Mouse (Mus musculus) frontal cortex, postnatal 25 days (tissue): ENCODE data around the gene Elavl2.

Experiments used
- DNase-seq, 2 experiments: peaks; one replicate each; pipeline ENCODE4 v3.0.0; 2022; ENCODE audit warnings: low spot score in 2 of 2

Elavl2 gene

DNA sequence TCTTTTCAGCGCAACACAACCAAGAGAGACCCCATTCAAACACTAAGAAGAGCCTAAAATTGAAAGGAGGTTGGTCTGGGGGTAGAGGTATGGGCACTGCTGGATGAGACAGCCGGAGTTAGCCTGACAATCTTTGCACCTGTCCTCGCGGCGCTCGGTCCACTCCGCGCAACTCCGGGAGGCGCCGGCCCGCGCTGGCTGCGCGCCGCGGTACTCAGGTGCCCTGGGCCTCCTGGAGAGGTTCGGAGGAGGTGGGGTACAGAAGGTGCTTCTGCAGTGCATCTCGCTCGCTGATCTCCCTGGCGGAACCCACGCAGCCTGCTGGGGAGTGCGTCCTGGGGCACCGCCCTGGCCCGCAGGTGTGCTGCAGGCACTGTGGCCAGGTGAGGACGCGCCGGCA is at the start of gene Elavl2:
Gene Elavl2 (minus strand): TSS at position 363 of the 400 bp plus-strand sequence.
- DNase-seq = peak in 1 of 2 experiments; percentile 4

DNA sequence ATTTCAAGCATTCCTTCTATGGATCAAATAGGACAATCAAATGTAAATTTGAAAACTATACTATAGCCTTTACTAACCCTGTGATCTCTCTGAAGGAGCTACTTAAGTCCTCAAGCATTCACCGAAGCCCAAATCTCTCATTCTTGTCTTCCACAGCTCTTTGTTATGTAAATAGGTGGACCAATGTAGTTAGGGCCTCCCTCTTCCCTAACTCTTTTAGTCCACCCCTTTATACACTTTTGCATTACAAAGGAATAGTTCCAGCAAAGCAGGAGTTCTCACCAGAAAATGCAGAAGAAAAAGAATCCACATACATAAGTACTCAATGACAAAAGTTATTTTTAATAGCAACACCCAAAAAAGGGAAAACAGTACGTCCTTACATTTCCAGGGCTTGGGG is 47.3 kb upstream of the Elavl2 start:
- no peak for DNase-seq

DNA sequence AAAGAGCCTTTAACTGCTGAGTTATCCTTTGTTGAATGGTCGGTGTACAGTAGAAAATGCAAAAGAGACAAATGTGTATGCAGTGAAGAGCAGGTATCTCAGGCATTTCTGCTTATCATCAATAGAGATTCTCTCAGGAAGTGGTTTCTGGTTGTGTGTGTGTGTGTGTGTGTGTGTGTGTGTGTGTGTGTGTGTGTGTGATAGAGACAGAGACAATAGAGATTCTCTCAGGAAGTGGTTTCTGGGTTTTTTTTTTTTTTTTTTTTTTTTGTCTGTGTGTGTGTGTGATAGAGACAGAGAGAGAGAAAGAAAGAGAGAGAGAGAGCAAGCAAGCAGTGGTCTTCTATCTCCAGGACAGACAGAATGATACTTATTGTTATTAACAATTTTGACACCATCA is 15.0 kb upstream of the Elavl2 start:
- no peak for DNase-seq

GRCm38 (mm10) chr4:91405047-91405446 is 4.5 kb upstream of the Elavl2 start:
- no peak for DNase-seq

- peak in 1 of 2 experiments; percentile 5 for DNase-seq
Measured at GRCm38 (mm10) chr4:91399510-91400196, 932 bp downstream of the Elavl2 start.

- no peak for DNase-seq
Measured at GRCm38 (mm10) chr4:91391987-91392598, 8.5 kb downstream of the Elavl2 start.

DNA sequence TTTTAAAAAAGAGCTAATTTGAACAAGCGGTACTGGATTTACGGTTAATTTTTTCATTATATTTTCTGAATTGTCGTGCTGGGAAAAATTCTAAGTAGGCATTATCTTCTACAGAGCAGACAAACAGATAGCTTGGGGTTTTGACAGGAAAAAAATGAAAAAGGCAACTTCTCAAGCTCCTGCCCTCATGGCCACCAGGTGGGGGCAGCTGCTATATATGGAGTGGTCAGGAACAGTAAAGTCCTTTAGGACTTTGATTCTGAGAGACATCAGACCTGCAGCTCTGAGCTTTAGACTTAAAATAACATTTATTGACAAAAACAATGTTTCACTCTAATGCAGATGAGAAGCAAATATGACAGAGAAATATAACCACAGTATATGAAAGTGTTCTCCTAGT is 12.9 kb downstream of the Elavl2 start:
- no peak for DNase-seq

- no peak for DNase-seq
Measured at GRCm38 (mm10) chr4:91381201-91381627, 19.4 kb downstream of the Elavl2 start.

DNA sequence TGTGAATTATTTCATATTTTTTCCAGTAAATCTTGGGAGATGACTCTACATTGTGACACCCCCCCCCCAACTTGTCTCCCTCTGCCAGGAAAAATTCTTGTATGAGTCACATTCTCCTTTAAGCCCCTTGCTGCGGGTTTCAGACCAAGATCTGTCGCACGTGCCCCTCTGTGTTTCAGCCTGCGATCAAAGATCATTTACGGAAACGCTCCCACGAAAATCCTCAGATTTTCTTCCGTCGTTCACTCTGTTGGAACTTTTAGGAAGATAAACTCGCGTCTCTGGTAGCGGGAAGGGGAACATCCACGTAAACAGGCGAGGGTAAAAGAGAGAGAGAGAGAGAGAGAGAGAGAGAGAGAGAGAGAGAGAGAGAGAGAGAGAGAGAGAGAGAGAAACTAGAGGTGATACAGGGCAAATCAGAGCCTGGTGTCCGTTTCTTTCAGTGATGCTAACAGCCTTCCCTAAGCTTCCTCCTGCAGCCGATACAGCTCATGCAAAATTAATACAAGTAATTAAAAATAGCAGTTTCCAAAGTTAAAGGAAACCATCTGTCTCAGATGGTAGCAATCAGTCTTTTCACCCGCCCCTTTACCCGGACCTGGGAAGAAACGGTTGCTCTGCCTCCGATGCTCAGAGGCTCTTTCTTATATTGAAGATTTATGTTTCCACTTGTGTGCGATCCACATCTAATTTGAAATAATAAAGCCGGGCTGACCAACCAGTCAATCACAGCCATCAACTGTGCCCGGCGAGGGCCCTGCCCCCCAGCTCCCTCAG is 20.1 kb downstream of the Elavl2 start:
- no peak for DNase-seq

DNA sequence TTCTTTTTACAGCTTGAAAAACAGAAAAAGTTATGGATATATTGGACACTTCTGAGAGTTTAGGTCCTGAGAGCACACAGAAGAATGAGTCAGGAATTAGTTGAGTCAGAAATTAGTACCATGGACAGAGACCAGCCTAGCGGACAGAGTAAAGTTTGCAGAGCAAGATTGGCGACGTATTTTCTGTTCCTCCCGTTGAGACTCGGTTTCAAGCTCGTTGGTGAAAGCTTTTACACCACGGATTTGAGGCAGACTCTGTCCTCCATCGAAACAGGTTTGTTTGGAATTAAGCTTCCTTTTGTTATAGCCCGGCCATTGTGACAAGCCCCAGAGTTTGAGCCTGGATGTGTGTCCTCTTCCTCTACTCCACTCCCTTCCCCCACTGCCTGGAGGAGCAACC is 21.0 kb downstream of the Elavl2 start:
- no peak for DNase-seq

DNA sequence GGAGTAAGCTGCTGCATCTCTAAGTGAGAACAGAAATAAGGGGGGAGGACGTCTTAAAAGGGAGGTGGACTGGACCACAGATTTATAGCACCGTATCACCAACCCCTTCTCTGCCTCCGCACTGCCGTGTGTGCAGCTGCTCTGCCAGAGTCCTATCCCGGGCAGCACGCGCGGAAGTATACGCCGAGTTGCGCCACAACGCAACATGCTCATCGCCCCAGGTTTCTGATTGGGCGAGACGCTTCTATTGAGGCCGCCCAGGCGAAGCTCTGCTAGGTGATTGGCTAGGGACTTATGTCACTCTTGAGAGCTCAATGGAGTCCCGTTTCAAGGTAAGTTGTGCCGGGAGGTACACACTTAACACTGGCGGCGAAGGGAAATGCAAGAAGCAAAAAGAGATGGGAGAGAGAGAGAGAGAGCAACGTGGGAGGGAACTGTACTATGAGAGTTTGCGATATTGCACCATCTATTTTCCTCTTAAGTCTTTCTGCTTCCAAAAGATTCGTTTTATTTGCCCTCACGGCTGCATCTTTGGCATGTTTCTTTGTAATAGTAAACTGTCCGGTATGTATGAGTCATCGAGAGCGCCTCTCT is 24.2 kb downstream of the Elavl2 start:
- DNase-seq = peak; percentile 96 to 98

GRCm38 (mm10) chr4:91375372-91375687 is 25.3 kb downstream of the Elavl2 start:
- DNase-seq = no peak

GRCm38 (mm10) chr4:91374571-91375371 is 25.8 kb downstream of the Elavl2 start:
- peak in 1 of 2 experiments; percentile 34 for DNase-seq

- DNase-seq = no peak
Measured at GRCm38 (mm10) chr4:91372844-91373243, 27.7 kb downstream of the Elavl2 start.

DNA sequence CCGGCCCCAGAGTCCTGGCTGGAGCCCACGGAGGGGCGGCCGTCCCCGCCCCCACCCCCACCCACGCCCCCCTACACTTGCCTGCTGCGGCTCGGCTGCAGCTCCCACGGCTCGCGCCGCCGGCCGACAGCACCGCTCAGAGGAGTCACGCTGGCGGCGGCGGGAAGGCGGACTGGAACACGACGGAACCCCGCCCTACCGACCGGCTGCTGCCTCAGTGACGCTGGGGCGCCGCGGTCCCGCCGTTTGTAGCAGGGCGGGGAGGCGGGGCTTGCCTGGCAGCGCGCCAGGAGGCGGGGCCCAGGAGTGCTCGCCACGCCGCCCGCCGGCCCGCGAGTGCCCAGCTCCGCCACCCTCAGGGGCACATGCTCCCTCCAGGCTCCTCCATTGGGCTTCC is 28.8 kb downstream of the Elavl2 start:
- DNase-seq = peak; percentile 63 to 72

DNA sequence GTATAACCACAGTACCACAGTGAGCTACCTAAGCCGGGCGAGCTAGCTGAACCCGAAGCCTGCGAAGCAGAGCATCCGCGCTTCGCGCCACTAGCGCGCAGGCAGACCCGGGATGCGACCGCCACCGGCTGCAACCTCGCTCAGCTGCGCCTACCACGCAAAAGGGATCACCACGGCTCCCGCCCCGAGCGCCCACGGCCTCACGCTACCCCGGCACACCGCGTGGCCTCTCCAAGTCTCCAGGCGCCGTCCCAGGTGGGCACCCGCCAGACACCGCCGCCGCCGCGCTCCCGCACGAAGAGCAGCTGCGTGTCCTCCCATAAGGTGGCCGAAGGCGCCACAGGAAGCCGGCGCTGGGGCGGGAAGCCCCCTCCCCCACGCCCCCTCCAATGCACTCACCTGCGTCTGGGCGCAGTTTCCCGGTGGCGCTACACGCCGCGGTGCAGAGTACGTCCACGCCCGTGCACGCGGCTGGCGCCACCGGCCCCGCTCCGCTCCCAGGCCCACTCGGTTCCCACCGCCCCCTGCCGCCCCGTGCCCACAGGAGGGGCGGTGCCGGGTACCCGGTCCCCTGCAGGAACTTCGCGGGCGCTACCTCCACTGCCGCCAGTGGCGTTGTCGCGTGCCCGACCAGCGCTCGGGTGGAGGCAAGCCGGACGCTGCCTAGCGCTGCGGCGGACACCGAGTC is 29.3 kb downstream of the Elavl2 start:
- DNase-seq = peak; percentile 39 to 45

- no peak for DNase-seq
Measured at GRCm38 (mm10) chr4:91365276-91365675, 35.3 kb downstream of the Elavl2 start.

DNA sequence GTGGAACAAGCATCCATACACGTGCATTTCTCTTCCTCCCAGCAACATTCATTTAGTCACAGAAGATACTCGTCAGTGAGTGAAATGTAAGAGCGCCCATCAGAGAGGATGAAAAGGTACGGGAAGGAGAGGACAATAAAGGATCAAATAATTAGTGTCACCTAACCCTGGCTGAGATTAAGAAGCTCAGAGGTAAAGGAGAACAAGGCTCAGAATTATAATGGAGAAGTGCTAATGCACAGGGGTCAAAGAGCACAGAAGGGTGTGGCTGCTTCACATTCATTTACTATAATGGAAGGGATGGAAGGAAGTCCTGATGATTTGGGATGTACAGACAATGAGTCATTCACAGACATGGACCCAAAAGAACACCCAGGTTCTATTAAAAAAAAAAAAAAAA is 36.6 kb downstream of the Elavl2 start:
- DNase-seq = no peak

DNA sequence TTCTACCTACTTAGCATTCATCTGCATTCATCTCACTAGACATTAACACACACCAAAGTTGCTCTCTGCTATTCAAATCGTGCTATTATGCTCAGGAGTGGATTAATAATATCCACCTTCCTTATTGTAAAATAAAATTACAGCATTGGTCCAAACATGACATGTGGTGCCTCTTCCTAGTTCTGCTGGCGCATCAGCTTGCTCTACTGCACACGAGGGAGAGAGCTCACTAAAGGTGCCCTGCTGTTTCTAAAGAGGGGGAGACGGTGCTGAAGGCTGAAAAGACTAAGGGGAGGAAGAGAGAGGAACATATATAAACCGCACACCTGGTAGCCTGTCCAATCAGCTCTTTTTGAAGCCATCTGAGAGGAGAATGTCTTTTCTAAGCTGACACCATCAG is 38.1 kb downstream of the Elavl2 start:
- DNase-seq = no peak

- DNase-seq = no peak
Measured at GRCm38 (mm10) chr4:91353138-91353537, 47.4 kb downstream of the Elavl2 start.

DNA sequence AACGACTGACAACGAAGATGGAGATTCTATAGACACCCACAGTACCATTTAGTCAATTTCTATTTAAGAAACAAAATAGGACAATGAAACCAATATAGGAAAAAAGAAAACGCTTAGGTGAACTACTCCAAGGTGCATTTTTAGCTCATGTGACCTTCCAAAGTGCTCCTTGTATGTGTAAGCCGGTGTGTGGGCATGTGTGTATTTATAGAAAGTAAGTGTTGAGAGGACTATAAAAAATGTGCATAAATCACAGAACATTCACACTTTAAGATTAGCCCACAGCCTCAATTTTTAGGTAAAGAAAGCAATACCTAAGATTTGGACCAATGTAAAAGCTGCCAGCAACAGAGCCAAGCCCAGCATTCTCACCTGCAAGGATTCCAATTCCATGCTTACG is 51.0 kb downstream of the Elavl2 start:
- DNase-seq = no peak
